Mouse (Mus musculus): ENCODE data around the gene Ppp3cb. TPM values are rescaled to one million over a fixed set of nuclear protein-coding genes. Genes with fewer than 3 reads are reported as not detected.
"Not testable (repeated sequence)": the region's sequence is repeated elsewhere in the genome, so short reads cannot be mapped to it uniquely, and the experiment has no call there.

Gene Ppp3cb
- polyA plus RNA-seq (2015; fragmentation: Nextera tagmentation; extraction: Ambion mirVana) = 81.1 and 86.1 TPM in 2 replicates

DNA sequence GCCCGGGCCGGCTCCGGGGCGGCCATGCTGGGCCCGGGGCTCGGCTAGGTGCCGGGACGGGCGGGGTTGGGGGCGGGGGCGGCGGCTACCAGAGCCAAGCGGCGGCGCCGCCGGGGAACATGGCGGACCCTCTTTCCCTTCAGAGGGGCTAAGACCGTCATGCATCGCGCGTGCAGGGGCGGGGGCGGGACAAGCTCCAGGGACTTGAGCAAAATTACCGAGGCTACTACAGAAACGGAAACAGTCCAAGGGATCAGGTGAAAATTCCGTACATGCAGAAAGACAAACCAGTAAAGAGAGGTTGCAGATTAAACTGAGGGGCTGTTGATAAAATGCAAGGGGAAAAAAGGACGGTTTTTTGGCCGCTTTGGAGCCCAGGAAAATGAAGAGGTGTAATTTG lies at the start of gene Ppp3cb:
TSS of gene Ppp3cb (minus strand) at position 159 of the 400 bp plus-strand sequence.
- no peaks in the 10 kb centered on the region for H3K27me3 ChIP-seq
- peak within 1 kb of the TSS; percentile 63 for H3K4me2 ChIP-seq
- ATAC-seq (ENCODE audit: low FRiP score) = peak; percentile 93
- WGBS = under 1% methylated on average over 29 of the region's 29 CpGs
- H3K36me3 ChIP-seq = peaks cover 29% of the 10 kb centered on the region
- peaks cover 19% of the 10 kb centered on the region for H3K4me1 ChIP-seq (replicated peaks)
- peak within 1 kb of the TSS; percentile 98 for H3K27ac ChIP-seq
- peak within 1 kb of the TSS; percentile 96 for H3K9ac ChIP-seq
- H3K4me3 ChIP-seq = peak within 1 kb of the TSS; percentile 92
- H3K9me3 ChIP-seq = no peaks in the 10 kb centered on the region

DNA sequence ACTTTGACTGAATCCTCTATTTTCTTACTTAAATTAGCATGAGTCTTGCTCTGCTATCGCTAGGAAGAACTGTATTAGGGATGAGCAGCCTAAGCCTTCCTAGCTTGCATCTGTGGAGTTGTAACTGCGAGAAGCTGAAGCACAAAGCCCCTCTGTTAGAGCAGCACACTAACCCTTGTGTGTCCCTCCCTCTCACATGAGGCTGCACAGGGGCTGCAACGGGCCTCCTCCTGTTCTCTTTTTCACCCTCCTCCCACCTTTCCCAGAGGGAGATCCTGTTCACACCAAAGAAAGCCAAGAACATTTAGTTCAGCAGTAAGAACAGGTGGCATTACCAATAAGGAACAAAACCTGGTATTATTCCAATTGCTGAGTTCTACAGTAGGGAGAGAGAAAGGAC lies 49.4 kb upstream of the Ppp3cb start:
- Histone ChIP-seq H3K4me3 (no peak overlapping the region), H3K4me2 (no peak overlapping the region), H3K27ac (no peak overlapping the region; the same call in 1 of the 2 replicates), H3K36me3 (0 out of 2 replicates have a peak, but pooled peaks cover under 1% of the 10 kb centered on the region), H3K27me3 (no peaks in the 10 kb centered on the region), H3K9ac (no peak overlapping the region), H3K4me1 (replicated peaks) (no peaks in the 10 kb centered on the region; the same call in 1 of the 2 replicates), H3K9me3 (no peaks in the 10 kb centered on the region)
- WGBS = 34% methylated on average over 3 of the region's 3 CpGs
- ATAC-seq (ENCODE audit: low FRiP score) = no peak

DNA sequence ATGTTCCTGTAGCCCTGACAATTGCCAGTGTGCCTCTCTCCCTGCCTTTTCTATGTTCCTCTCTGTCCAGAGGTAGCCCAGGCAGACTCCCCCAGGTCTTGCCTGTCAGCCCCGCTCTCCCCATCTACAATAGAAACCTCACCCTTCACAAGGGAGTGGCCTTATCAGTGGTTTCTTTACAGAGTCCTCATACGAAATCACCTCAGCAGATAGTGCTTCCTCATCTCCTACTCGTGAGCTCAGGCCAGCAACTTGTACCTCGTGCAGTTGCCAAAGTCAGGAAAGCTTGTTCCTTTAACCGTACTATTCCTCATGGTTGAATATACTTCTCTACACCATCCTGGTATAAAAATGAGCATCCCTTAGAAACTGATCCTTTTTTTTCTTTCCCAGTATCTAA lies 41.1 kb upstream of the Ppp3cb start:
- H3K36me3 ChIP-seq = peaks cover 39% of the 10 kb centered on the region
- no peak for ATAC-seq (ENCODE audit: low FRiP score)
- no peak overlapping the region for H3K27ac ChIP-seq
- no peaks in the 10 kb centered on the region for H3K4me1 ChIP-seq (replicated peaks)
- WGBS = 90% methylated on average over 5 of the region's 5 CpGs
- H3K27me3 ChIP-seq = no peaks in the 10 kb centered on the region
- H3K4me2 ChIP-seq = no peak overlapping the region
- H3K9me3 ChIP-seq = no peaks in the 10 kb centered on the region
- H3K4me3 ChIP-seq = no peak overlapping the region
- no peak overlapping the region for H3K9ac ChIP-seq

DNA sequence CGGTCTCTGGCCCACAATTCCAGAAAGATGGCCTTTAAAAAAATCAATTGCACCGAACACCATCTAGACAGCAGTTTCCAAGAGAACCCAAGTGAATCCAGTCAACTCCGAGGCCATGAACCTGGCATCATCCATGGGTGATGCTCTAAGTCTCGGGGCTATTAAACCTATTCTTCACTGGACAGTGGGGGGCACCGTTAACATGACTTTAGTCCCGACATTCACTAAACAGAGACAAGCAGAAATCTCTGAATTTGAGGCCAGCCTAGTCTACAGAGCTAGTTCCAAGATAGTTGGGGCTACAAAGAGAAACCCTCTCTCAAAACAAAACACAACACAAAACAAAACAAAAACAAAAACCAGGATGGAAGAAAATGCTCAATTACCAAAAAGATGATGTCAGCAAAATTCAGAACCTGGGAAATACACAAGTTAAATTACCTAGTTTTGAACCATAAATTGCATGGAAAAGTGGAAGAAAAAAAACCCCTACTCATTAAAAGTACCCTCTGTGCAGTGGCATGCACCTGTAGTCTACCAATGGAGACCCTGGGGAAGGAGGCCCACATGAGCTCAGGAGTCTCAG lies 32.5 kb upstream of the Ppp3cb start:
- 60% methylated on average over 6 of the region's 6 CpGs for WGBS
- Histone ChIP-seq H3K27me3 (no peaks in the 10 kb centered on the region), H3K4me1 (replicated peaks) (no peaks in the 10 kb centered on the region), H3K9ac (no peak overlapping the region), H3K36me3 (peaks cover 30% of the 10 kb centered on the region), H3K4me2 (no peak overlapping the region), H3K9me3 (no peaks in the 10 kb centered on the region), H3K27ac (no peak overlapping the region), H3K4me3 (no peak overlapping the region)
- ATAC-seq (ENCODE audit: low FRiP score) = no peak

DNA sequence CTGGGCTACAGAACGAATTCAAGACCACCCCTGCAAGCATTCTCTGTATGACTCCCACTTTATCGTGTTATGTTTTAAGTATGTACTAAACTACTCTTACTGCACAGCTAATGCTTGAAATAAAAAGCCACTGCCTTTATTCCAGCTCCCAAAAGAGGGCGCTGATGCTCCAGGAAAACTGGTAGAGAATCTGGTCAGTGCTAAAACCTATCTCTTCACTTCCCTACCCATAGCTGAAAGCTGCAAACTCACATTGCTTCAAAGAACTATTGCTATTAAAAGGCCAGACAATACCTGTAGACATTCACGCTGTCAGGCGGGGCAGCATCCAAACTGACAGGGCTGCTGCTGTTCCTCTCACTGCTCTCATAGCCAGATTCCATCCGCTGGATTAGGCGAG lies 29.8 kb upstream of the Ppp3cb start:
- Histone ChIP-seq H3K4me1 (replicated peaks) (no peaks in the 10 kb centered on the region), H3K4me3 (no peak overlapping the region), H3K36me3 (peaks cover 20% of the 10 kb centered on the region), H3K4me2 (no peak overlapping the region), H3K9me3 (no peaks in the 10 kb centered on the region), H3K27ac (no peak overlapping the region), H3K9ac (no peak overlapping the region), H3K27me3 (no peaks in the 10 kb centered on the region)
- WGBS = 54% methylated on average over 7 of the region's 7 CpGs
- no peak for ATAC-seq (ENCODE audit: low FRiP score)

DNA sequence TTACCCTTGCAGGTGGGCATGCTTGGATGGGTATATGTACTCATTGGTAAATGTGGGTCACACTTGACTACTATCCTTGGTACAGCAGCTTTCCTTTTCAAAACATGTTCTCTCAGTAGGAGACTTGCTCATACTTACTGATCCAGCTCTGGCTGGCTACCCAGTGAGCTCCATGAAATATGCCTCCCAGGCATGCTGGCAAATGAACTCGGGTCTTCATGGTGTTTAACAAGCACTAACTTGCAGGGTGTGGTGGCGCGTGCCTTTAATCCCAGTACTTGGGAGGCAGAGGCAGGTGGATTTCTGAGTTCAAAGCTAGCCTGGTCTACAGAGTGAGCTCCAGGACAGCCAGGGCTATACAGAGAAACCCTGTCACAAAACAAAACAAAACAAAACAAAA lies 26.8 kb upstream of the Ppp3cb start:
- H3K27me3 ChIP-seq; H3K9ac ChIP-seq; H3K9me3 ChIP-seq; H3K27ac ChIP-seq; ATAC-seq (ENCODE audit: low FRiP score); H3K4me3 ChIP-seq; H3K4me2 ChIP-seq; H3K4me1 ChIP-seq (replicated peaks): not testable (repeated sequence)
- peaks cover 37% of the 10 kb centered on the region for H3K36me3 ChIP-seq
- 92% methylated on average over 3 of the region's 3 CpGs for WGBS

DNA sequence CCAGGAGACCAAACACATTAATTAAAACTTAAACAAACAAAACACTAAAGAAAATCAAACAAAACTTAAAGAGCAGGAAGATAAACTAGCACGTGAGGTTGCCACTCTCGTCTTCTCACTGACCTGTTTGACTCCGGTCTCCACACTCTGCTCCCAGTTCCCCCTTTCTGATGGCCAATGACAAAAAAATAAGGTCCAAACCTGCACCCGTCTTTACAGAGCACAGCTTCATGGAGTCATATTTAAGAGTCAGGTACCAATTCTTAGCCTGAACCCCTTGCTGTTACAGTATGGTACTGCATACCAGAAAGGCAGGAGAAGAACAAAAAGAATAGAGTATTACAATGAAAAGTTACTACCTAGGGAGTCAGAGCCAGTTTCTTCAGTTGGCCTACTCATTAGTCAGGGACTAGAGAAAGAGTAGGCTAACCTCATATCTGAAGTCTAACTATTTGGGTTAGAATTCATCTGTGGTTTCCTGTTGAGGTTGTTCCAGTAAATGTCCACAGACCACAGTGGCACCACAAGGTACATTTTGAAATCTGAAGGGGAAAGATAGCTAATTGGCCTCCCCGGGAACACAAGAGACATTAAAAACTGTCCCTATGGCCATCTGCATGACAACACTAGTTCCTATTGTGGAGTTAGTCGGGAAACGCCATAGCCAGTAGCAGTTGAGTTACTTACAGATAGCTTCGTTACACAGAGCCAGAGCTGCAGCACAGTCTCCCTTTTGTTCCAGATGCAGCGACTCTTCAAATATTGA lies 19.1 kb upstream of the Ppp3cb start:
- peaks cover 66% of the 10 kb centered on the region for H3K36me3 ChIP-seq
- no peak for ATAC-seq (ENCODE audit: low FRiP score)
- H3K9ac ChIP-seq = no peak overlapping the region
- H3K9me3 ChIP-seq = no peaks in the 10 kb centered on the region
- H3K27me3 ChIP-seq = no peaks in the 10 kb centered on the region
- WGBS = 82% methylated on average over 9 of the region's 9 CpGs
- no peak overlapping the region for H3K27ac ChIP-seq
- H3K4me2 ChIP-seq = no peak overlapping the region
- H3K4me1 ChIP-seq (replicated peaks) = no peaks in the 10 kb centered on the region
- H3K4me3 ChIP-seq = no peak overlapping the region

DNA sequence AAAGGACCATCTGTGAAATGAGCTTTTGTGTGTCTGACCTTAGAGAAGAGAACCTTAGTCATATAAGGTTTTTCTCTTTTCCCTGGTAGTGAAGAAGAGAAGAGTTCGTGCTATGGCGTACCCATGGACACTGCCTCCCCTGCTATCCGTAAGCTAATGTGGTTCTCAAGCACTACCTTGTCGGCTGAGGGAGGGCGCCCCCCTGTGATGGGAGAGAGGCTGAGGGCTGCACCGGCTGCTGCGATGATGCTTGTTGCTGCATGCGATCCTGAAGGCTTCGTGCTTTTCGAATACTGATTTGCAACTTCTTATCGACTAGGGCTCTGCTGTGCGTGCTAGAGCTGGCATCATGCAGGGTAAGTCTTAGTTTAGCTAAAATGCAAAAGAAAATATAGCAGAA lies 18.3 kb upstream of the Ppp3cb start:
- Histone ChIP-seq H3K27ac (no peak overlapping the region), H3K9ac (no peak overlapping the region), H3K4me3 (no peak overlapping the region), H3K36me3 (peaks cover 61% of the 10 kb centered on the region), H3K4me1 (replicated peaks) (no peaks in the 10 kb centered on the region), H3K27me3 (no peaks in the 10 kb centered on the region), H3K9me3 (no peaks in the 10 kb centered on the region), H3K4me2 (no peak overlapping the region)
- WGBS = 78% methylated on average over 12 of the region's 12 CpGs
- no peak for ATAC-seq (ENCODE audit: low FRiP score)

DNA sequence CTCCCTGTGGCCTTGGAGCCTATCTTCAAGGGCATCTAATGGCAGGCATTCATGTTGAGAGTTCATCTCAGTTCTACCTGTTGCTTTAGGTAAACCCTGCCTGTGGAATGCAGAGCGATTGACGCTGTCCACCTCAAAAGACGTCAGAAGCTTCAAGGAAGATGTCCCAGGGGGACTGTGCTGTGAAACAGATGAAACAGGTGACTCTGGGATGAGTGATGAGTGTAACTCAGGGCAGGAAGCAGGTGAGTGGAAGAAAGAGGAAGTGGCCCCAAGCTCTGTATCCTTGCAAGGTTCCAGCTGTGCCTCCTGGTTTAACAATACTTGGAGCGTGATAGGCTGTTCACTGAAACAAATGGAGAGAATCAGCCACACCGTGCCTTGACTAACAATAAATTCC lies 15.5 kb upstream of the Ppp3cb start:
- Histone ChIP-seq H3K27ac (no peak overlapping the region), H3K27me3 (no peaks in the 10 kb centered on the region), H3K4me1 (replicated peaks) (no peaks in the 10 kb centered on the region), H3K4me3 (no peak overlapping the region), H3K4me2 (no peak overlapping the region), H3K9me3 (no peaks in the 10 kb centered on the region), H3K9ac (no peak overlapping the region), H3K36me3 (peaks cover 50% of the 10 kb centered on the region)
- no peak for ATAC-seq (ENCODE audit: low FRiP score)
- 90% methylated on average over 5 of the region's 5 CpGs for WGBS

DNA sequence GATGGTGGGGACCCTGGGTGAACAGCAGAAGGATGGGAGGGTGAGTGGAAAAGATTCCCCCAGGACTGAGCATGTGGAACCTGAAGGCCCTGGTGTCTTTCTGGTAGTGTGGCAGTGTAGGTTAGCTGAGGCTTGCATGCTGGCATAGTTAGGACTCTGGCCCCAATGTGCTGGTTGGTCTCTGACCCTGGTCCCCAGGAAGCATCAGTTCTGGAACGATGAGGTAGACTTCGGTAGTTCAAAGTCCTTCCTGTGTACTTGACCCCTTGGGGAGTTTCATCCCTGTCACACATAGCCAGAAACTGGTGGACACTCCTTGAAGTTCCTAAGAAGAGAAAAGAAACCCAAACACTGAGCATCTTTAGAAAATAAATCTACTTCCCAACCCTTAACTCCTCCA lies 3.8 kb upstream of the Ppp3cb start:
- H3K4me3 ChIP-seq = no peak overlapping the region
- H3K36me3 ChIP-seq = peaks cover 39% of the 10 kb centered on the region
- H3K4me2 ChIP-seq = no peak overlapping the region
- H3K9ac ChIP-seq = no peak overlapping the region
- 91% methylated on average over 2 of the region's 2 CpGs for WGBS
- peaks cover 6% of the 10 kb centered on the region for H3K4me1 ChIP-seq (replicated peaks)
- H3K27me3 ChIP-seq = no peaks in the 10 kb centered on the region
- no peak for ATAC-seq (ENCODE audit: low FRiP score)
- H3K9me3 ChIP-seq = no peaks in the 10 kb centered on the region
- H3K27ac ChIP-seq = no peak overlapping the region

DNA sequence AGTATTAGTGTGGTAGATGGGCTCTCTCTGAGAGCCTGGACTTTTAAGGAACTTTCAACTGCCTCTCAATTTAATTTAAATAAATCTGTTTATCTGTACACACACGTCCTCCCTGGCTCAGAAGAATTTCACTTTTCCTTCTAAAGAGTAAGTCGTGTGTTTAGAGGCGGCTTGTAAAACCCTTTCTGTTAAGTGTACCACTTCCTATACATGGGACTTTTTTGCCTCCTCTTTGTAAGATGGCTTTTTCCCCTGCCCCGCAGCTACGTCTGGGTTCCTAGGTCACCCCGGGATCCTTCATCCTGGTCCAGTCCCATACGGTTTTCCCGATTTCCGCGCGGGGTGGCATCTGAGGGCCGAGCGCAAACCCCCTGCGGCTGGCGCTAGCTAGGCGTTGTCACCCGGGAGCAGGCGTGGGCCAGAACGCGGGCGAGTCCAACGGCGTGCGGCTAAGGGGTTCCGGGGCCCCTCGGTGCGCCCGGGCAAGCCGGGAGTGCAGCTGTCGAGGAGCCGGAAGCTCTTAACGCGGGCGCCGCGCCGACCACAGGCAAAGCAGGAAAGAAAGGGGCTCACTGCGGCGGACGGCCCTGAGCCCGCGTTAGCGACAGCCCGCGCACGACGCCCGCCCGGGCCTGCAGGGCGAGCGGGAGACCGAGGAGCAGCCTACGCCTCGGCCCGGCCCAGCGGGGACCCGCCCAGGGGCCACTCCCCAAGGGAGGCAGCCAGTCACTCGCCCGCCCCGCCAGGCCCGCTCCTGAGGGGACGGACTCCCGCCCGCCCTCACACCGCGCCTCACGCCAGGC lies 643 bp downstream of the Ppp3cb start:
- H3K4me1 ChIP-seq (replicated peaks) = peaks cover 19% of the 10 kb centered on the region
- WGBS = under 1% methylated on average over 53 of the region's 67 CpGs
- H3K9ac ChIP-seq = peak overlapping the region; percentile 96
- H3K4me2 ChIP-seq = peak overlapping the region; percentile 63
- peak overlapping the region; percentile 92 for H3K4me3 ChIP-seq
- H3K36me3 ChIP-seq = peaks cover 24% of the 10 kb centered on the region
- H3K27ac ChIP-seq = peak overlapping the region; percentile 98
- peak; percentile 95 for ATAC-seq (ENCODE audit: low FRiP score)
- H3K27me3 ChIP-seq = no peaks in the 10 kb centered on the region
- H3K9me3 ChIP-seq = no peaks in the 10 kb centered on the region

All from hindbrain, embryonic 13.5 days (tissue).